Mouse (Mus musculus) MEL (cell line): ENCODE results near the gene Foxn2. TPM values are rescaled to one million over a fixed set of nuclear protein-coding genes. Genes with fewer than 3 reads are reported as not detected.

Experiments
- DNase-seq: peaks from one replicate; pipeline ENCODE4 v3.0.0; 2011; ENCODE audit warnings: low read depth, low spot score
- H3K27ac ChIP-seq: 2 replicates; pipeline ENCODE4 v1.5.1; 2012; ENCODE audit warnings: low read depth, mild to moderate bottlenecking, control low read depth, low read length, moderate library complexity; ENCODE audit not compliant: control insufficient read depth
- H3K27me3 ChIP-seq, 2 experiments: fragments of 150-350 bp in 1 of 2; sonication (generic) in 1 of 2; 2 replicates each; pipeline ENCODE4 v1.6.1; 2012; ENCODE audit warnings: low read length in 2 of 2, mild to moderate bottlenecking in 2 of 2, improper control_type of control experiment in 1 of 2, moderate library complexity in 1 of 2; ENCODE audit not compliant: insufficient read depth in 2 of 2, control insufficient read depth in 1 of 2
- H3K36me3 ChIP-seq, 2 experiments: 2 replicates each; pipeline ENCODE4 v1.6.1; 2012 to 2014; ENCODE audit warnings: low read length in 2 of 2, improper control_type of control experiment in 1 of 2, inconsistent platforms in 1 of 2, mild to moderate bottlenecking in 1 of 2; ENCODE audit not compliant: insufficient read depth in 2 of 2, control insufficient read depth in 1 of 2
- H3K4me1 ChIP-seq, 2 experiments: fragments of 150-350 bp in 1 of 2; sonication (generic) in 1 of 2; 2 replicates each; pipeline ENCODE4 v1.6.1; 2012; ENCODE audit warnings: low read length in 2 of 2, improper control_type of control experiment in 1 of 2, mild to moderate bottlenecking in 1 of 2; ENCODE audit not compliant: insufficient read depth in 2 of 2, control insufficient read depth in 1 of 2
- H3K4me3 ChIP-seq, 2 experiments: fragments of 150-350 bp in 1 of 2; sonication (generic) in 1 of 2; 2 replicates each; pipeline ENCODE4 v1.5.1; 2012; ENCODE audit warnings: low read depth in 2 of 2, low read length in 2 of 2, mild to moderate bottlenecking in 2 of 2, moderate library complexity in 2 of 2, control low read depth in 1 of 2, improper control_type of control experiment in 1 of 2; ENCODE audit not compliant: control insufficient read depth in 1 of 2, insufficient read depth in 1 of 2
- H3K79me2 ChIP-seq: 2 replicates; pipeline ENCODE4 v1.6.1; 2012; ENCODE audit warnings: mild to moderate bottlenecking, low read length, moderate library complexity; ENCODE audit not compliant: control insufficient read depth, poor library complexity, insufficient read depth
- H3K9ac ChIP-seq: 2 replicates; pipeline ENCODE4 v1.6.1; 2012; ENCODE audit warnings: low read depth, mild to moderate bottlenecking, control low read depth, low read length, moderate library complexity; ENCODE audit not compliant: control insufficient read depth, poor library complexity, severe bottlenecking
- H3K9me3 ChIP-seq: fragments of 150-350 bp; sonication (generic); replicated peaks from 2 replicates; pipeline ENCODE4 v1.6.1; 2012; ENCODE audit warnings: mild to moderate bottlenecking, low read length, improper control_type of control experiment, moderate library complexity; ENCODE audit not compliant: insufficient read depth
- BHLHE40 ChIP-seq: IDR thresholded peaks from 2 replicates; pipeline ENCODE4 v1.6.1; 2012; ENCODE audit warnings: low read depth, mild to moderate bottlenecking, inconsistent platforms, low read length, improper control_type of control experiment, borderline replicate concordance
- CHD2 ChIP-seq: IDR thresholded peaks from 2 replicates; pipeline ENCODE4 v1.6.1; 2011; ENCODE audit warnings: low read length, improper control_type of control experiment
- E2F4 ChIP-seq: IDR thresholded peaks from 2 replicates; pipeline ENCODE4 v1.6.1; 2011; ENCODE audit warnings: low read depth, low read length, improper control_type of control experiment, borderline replicate concordance
- ELF1 ChIP-seq: IDR thresholded peaks from 2 replicates; pipeline ENCODE4 v1.6.1; 2014; ENCODE audit warnings: low read depth, mild to moderate bottlenecking, inconsistent platforms, low read length, improper control_type of control experiment, moderate library complexity
- EP300 ChIP-seq, 2 experiments: IDR thresholded peaks; 2 replicates each; pipeline ENCODE4 v1.6.1; 2011; ENCODE audit warnings: improper control_type of control experiment in 2 of 2, low read length in 2 of 2, low read depth in 1 of 2, mild to moderate bottlenecking in 1 of 2
- GABPA ChIP-seq: IDR thresholded peaks from 2 replicates; pipeline ENCODE4 v1.6.1; 2012; ENCODE audit warnings: low read depth, mild to moderate bottlenecking, inconsistent platforms, low read length, improper control_type of control experiment, moderate library complexity
- HCFC1 ChIP-seq: IDR thresholded peaks from 2 replicates; pipeline ENCODE4 v1.6.1; 2012; ENCODE audit warnings: low read depth, mild to moderate bottlenecking, inconsistent platforms, low read length, improper control_type of control experiment, moderate library complexity
- JUND ChIP-seq: IDR thresholded peaks from 2 replicates; pipeline ENCODE4 v1.6.1; 2011; ENCODE audit warnings: low read depth, mild to moderate bottlenecking, improper control_type of control experiment, low read length
- KAT2A ChIP-seq: conservative IDR thresholded peaks from 2 replicates; pipeline ENCODE4 v1.6.1; 2012; ENCODE audit warnings: low read depth, low read length, improper control_type of control experiment, inconsistent platforms
- MAFK ChIP-seq: IDR thresholded peaks from 2 replicates; pipeline ENCODE4 v1.6.1; 2011; ENCODE audit warnings: low read depth, mild to moderate bottlenecking, low read length, improper control_type of control experiment, borderline replicate concordance
- MEF2A ChIP-seq: IDR thresholded peaks from 2 replicates; pipeline ENCODE4 v1.6.1; 2014; ENCODE audit warnings: low read depth, mild to moderate bottlenecking, inconsistent platforms, low read length, improper control_type of control experiment; ENCODE audit not compliant: poor library complexity, insufficient replicate concordance, severe bottlenecking; ENCODE audit errors: extremely low read depth
- MYB ChIP-seq: IDR thresholded peaks from 2 replicates; pipeline ENCODE4 v1.6.1; 2011; ENCODE audit warnings: mild to moderate bottlenecking, low read depth, low read length, improper control_type of control experiment
- NRF1 ChIP-seq: IDR thresholded peaks from 2 replicates; pipeline ENCODE4 v1.6.1; 2014; ENCODE audit warnings: low read depth, mild to moderate bottlenecking, inconsistent platforms, low read length, improper control_type of control experiment, moderate library complexity; ENCODE audit not compliant: poor library complexity, insufficient read depth, severe bottlenecking
- POLR2AphosphoS5 ChIP-seq: IDR thresholded peaks from 2 replicates; pipeline ENCODE4 v1.6.1; 2012; ENCODE audit warnings: low read depth, borderline replicate concordance, mild to moderate bottlenecking, inconsistent platforms, low read length, moderate library complexity, mixed read lengths
- RCOR1 ChIP-seq: IDR thresholded peaks from 2 replicates; pipeline ENCODE4 v1.6.1; 2012; ENCODE audit warnings: low read depth, mild to moderate bottlenecking, inconsistent platforms, low read length, improper control_type of control experiment
- SIN3A ChIP-seq: IDR thresholded peaks from 2 replicates; pipeline ENCODE4 v1.6.1; 2012; ENCODE audit warnings: low read length, improper control_type of control experiment, inconsistent platforms
- SMC3 ChIP-seq: IDR thresholded peaks from 2 replicates; pipeline ENCODE4 v1.6.1; 2011; ENCODE audit warnings: low read depth, low read length, improper control_type of control experiment
- TAL1 ChIP-seq: IDR thresholded peaks from 2 replicates; pipeline ENCODE4 v1.6.1; 2012; ENCODE audit warnings: mild to moderate bottlenecking, inconsistent platforms, low read length, moderate library complexity, mixed read lengths
- TCF12 ChIP-seq: IDR thresholded peaks from 2 replicates; pipeline ENCODE4 v1.6.1; 2014; ENCODE audit warnings: low read depth, mild to moderate bottlenecking, inconsistent platforms, low read length, improper control_type of control experiment, moderate library complexity
- USF1 ChIP-seq: IDR thresholded peaks from 2 replicates; pipeline ENCODE4 v1.6.1; 2014; ENCODE audit warnings: low read depth, mild to moderate bottlenecking, inconsistent platforms, low read length, improper control_type of control experiment, moderate library complexity
- ZKSCAN1 ChIP-seq: IDR thresholded peaks from 2 replicates; pipeline ENCODE4 v1.6.1; 2012; ENCODE audit warnings: low read depth, mild to moderate bottlenecking, inconsistent platforms, low read length, improper control_type of control experiment, moderate library complexity
- ZMIZ1 ChIP-seq: IDR thresholded peaks from 2 replicates; pipeline ENCODE4 v1.6.1; 2012; ENCODE audit warnings: low read depth, mild to moderate bottlenecking, inconsistent platforms, low read length, improper control_type of control experiment, moderate library complexity
- ZNF384 ChIP-seq: IDR thresholded peaks from 2 replicates; pipeline ENCODE4 v1.6.1; 2012; ENCODE audit warnings: low read depth, mild to moderate bottlenecking, inconsistent platforms, low read length, improper control_type of control experiment
- polyA plus RNA-seq, 2 experiments: library from polyadenylated mRNA; stranded (reverse) in 1 of 2; unstranded in 1 of 2; fragments of >175 nt in 1 of 2; fragments of >200 nt in 1 of 2; gene quantifications; 2 replicates each; pipeline versions ENCODE4 v1.2.1 to v1.2.4; 2012; ENCODE audit warnings: low replicate concordance in 2 of 2, low read depth in 1 of 2; ENCODE audit not compliant: insufficient read length in 2 of 2, insufficient read depth in 1 of 2, missing spikeins in 1 of 2
- total RNA-seq: library from RNA; depleted of rRNA; stranded (reverse); fragments of 300-350 nt; gene quantifications from 2 replicates; pipeline ENCODE4 v1.2.3, GENCODE M21; 2012

Foxn2 gene
- total and polyA plus RNA-seq, 3 experiments = 20.0 to 133 (median 21.7) TPM

- no peak for TF ChIP-seq RCOR1
- no peak for TF ChIP-seq KAT2A
- TF ChIP-seq ZKSCAN1 = no peak
- TF ChIP-seq MAFK = no peak
- TF ChIP-seq BHLHE40 = no peak
- TF ChIP-seq TCF12 = no peak
- TF ChIP-seq HCFC1 = no peak
- no peak for TF ChIP-seq SIN3A
- TF ChIP-seq JUND = no peak
- TF ChIP-seq EP300 (IDR thresholded peaks at IDR 0.05; ENCODE audit: low read depth in 1 of 2, low read length in 2 of 2) = no peak
- no peak for TF ChIP-seq SMC3
- TF ChIP-seq POLR2AphosphoS5 = no peak
- TF ChIP-seq USF1 = no peak
- no peak for TF ChIP-seq ZNF384
- no peak for TF ChIP-seq GABPA
- no peak for TF ChIP-seq NRF1
- no peak for TF ChIP-seq TAL1
- no peak for TF ChIP-seq E2F4
- no peak for TF ChIP-seq CHD2
- no peak for TF ChIP-seq ZMIZ1
- Histone ChIP-seq H3K79me2 (no peaks in the 10 kb centered on the region), H3K4me3 (no peak overlapping the region), H3K36me3 (no peaks in the 10 kb centered on the region), H3K27me3 (no peaks in the 10 kb centered on the region), H3K4me1 (no peaks in the 10 kb centered on the region), H3K9me3 (no peaks in the 10 kb centered on the region), H3K9ac (no peak overlapping the region), H3K27ac (no peak overlapping the region)
- no peak for DNase-seq
Measured at GRCm38 (mm10) chr17:88404471-88404870, 36.0 kb upstream of the Foxn2 start.

DNA sequence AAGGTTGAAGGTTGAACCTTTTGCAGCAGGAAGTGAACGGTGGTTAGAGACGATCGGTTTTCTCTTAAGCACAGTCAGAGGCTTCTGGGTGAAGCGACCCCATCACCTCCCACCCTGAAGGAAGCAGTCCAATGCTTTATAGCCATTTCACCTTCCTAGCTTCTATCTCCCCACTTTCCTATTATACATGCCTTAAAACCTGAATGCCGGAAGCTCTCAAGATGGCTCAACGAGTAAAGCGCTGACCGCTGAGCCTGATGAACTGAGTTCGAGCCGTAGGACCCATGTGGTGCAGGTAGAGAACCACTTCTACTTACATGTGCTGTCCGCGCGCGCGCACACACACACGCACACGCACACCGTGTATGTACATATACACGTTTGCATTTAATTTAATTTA lies 35.4 kb upstream of the Foxn2 start:
- no peak overlapping the region for H3K9ac ChIP-seq
- H3K36me3 ChIP-seq = no peaks in the 10 kb centered on the region
- no peak overlapping the region for H3K27ac ChIP-seq

More for the DNA sequence above, 35.4 kb upstream of the Foxn2 start:
- H3K4me1 ChIP-seq = no peaks in the 10 kb centered on the region
- TF ChIP-seq USF1 = no peak
- no peak for TF ChIP-seq MEF2A
- no peak for TF ChIP-seq MYB
- TF ChIP-seq ELF1 = no peak
- TF ChIP-seq SMC3 = no peak
- H3K27me3 ChIP-seq = no peaks in the 10 kb centered on the region
- H3K79me2 ChIP-seq = no peaks in the 10 kb centered on the region
- no peak for DNase-seq
- H3K4me3 ChIP-seq = no peak overlapping the region
- no peaks in the 10 kb centered on the region for H3K9me3 ChIP-seq
